Mouse (Mus musculus) mouse embryonic stem cell (cell line): ENCODE results near the gene Plekhg2.
"Not testable (repeated sequence)": the region's sequence is repeated elsewhere in the genome, so short reads cannot be mapped to it uniquely, and the experiment has no call there.

ENCODE experiments used
- in situ Hi-C, 2 experiments: fragments of 300-500 bp; cut with MboI; formaldehyde crosslinking; loops; 1 replicate in 1 of 2; 3 replicates in 1 of 2; pipeline ENCODE4 v1.14.3; 2019 to 2020; ENCODE audit warnings: low sequenced_read_pairs in 2 of 2, low pct_unique_long_range_greater_than_20kb in 1 of 2, mixed read lengths in 1 of 2; ENCODE audit not compliant: unreplicated experiment in 1 of 2

Gene Plekhg2

DNA sequence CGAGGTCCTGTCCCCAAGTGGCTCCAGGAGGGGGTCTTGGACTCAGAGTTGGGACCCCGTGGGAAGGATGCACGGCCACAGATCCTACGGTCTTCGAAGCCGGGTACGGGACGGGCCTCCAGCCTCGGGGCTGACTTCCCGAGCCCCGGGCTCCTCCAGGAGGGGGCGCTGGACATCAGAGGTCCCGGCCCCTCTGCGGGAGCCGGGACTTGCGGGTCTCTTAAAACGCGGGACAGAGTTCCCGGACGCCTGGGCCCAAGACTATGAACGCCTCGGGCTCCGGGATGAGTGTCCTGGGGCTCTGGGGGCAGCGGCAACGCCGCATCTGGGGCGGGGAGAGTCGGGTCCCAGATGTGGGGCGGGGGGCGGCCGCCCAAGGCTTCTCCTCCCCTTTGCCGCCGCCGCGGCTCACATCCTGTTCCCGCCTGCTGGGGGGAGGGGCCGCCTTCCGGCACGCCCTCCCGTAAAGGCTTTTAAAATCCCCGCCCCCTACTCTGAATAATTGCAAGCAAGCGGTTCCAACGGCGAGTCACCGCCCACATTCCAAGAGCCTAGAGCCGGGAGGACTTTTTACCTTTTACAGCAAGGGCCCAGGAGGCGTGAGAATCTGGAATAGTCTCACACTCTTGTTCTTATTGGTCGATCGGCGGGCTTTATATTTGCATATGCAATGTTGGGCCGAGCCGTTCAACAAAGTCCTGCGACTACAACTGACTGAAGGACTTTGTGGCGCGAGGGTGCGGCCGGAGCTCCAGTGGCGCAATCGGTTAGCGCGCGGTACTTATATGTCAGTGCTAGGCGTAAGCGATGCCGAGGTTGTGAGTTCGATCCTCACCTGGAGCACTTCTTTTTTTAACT is at the start of gene Plekhg2:
Gene Plekhg2, minus strand, starts transcription at position 349 of the 858 bp plus-strand sequence.
- in situ Hi-C loops = no loop called here

DNA sequence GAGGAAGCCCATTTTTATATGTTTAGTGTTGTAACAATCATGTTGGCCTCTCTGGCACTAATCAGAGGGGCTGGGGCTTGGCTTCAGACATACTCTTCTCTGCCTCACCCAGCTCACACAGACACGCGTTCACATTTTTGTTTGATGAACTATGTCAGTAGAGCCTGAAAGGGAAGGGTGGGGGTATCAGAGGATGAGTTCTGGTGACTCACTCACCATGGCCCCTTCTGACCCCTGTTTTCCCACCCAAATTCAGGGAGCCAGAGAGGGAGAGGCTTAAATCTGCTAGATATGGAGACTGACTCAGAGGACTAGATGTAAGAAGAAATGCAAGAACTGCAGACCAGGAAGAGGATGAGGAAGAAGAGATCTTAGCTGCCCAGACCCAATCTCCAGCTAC is 47.0 kb upstream of the Plekhg2 start:
- in situ Hi-C loops = no loop called here

DNA sequence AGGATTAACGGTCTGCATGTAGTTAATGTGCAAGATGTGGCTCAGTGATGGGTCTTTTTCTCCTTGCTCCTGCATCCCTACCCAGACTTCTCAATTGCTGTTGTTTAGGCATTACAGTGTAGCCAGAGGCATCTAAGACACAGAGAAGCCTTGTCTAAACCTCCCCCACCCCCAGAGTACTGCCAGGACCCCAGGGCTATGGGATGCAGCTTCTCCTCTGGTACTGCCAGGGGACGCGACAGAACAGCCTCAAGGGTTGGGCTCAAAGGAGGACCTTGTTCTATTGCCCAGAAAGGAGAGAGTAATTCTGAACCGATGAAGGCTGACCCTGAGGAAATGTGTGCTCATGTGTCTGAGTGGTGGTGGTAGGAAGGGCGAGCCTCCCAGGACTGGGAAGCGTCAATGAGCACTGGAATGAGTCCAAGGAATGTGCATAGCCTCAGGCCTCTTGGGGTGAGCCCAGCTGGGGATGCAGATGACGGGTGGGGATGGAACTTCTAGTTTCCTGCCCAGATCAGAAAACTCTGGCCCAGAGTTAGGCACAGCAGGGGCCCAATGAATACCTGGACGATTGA is 45.8 kb upstream of the Plekhg2 start:
- in situ Hi-C loops = no loop called here

DNA sequence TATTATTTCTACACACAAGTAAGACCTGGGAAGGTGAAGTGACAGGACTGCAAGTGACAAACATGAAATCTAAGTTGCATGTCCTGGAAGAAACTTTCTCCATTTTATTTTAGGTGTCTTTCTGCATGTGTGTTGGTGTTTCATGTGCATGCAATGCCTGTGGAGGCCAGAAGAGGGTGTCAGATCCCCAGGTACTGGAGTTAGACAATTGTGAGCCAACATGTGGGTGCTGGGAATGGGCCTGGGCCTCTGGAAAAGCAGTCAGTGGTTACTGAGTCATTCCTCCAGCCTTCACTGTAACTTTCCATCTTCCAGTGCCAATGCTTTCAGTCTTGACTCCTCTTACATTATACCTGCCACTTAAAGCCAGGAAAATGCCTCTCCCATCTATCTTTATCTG is 45.0 kb upstream of the Plekhg2 start:
- in situ Hi-C loops = no loop called here

DNA sequence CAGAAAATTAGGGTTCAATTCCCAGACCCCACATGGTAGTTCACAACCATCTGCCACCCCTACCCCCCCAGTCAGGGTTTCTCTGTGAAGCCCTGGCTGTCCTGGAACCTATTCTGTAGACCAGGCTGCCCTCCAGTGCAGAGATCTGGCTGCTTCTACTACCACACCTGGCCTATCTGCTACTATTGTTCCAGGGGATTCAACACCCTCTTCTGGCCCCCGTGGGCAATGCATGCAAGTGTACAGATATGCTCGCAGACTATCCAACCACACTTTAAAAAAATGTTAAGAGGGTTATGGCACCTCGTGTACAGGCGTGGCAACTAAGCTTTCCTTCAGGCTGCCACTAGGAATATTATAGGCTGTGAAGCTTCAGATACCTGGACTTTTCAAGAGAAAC is 40.4 kb upstream of the Plekhg2 start:
- in situ Hi-C loops = no loop called here

DNA sequence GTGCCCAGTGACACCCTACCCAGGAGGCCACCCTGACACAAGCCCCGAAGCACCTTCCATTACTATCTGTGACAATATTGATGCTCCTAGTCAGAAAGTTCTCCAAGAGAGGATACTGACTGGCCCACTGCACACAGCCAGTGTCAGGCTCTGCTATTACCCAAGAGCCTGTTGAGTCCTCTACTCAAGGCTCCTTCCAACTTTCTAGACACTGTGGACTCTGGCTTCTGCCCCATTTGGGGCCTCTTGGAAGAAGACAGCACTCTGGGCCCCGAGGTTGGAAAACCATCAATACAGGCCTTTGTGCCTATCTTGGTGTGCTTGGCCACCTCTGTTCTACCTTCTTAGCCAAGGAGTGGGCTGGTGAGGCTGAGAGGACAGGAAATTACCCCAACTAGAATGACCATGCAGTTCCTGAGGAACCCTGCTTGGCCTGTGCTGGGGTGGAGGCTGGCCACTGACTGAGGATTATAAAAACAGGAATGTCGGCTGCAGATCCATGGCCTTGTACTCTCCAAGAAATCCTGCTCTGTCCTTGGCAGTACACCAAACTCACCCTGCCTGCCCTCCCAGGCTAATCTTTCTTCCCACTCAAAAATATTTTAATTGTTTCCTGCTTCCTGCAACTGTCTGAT is 38.6 kb upstream of the Plekhg2 start:
- in situ Hi-C loops = no loop called here

DNA sequence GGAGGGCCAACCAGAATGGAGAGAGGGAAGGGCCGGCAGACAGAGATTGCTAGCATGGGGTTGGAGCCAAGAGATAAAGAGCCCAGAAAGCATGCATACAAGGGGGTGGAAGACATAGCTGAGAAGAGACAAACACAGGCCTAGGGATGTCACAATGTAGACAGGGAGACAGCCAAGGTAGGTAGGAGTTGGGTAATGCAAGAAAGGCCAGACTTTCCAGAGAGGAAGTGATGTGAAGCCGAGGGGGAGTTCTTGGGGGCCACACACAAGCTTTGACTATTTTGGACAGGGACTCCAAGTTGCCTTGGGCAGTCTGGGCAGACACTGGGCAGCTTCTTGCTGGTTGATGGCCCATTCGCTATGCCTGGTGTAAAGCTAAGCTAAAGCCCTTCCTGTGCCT is 29.5 kb upstream of the Plekhg2 start:
- in situ Hi-C loops = no loop called here

DNA sequence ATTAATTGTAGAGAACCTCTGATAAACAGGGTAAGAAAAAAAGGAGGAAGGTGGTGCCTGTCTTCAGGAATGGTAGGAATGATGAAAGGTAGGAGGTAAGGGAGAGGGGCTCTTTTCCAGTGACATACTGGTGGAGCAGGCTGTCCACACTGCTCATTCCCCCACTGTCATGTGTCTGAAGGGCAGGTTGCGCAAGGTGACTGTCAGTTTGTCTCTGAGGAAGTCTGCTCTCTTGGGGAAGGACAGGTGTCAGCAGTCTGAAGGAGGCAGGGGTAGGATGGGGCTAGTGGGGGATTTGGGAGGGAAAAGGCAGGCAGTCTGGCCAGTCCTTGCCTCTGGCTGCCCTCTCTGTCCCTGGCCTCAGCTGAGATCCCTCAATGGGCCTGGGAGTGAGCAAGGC is 28.6 kb upstream of the Plekhg2 start:
- in situ Hi-C loops = no loop called here

DNA sequence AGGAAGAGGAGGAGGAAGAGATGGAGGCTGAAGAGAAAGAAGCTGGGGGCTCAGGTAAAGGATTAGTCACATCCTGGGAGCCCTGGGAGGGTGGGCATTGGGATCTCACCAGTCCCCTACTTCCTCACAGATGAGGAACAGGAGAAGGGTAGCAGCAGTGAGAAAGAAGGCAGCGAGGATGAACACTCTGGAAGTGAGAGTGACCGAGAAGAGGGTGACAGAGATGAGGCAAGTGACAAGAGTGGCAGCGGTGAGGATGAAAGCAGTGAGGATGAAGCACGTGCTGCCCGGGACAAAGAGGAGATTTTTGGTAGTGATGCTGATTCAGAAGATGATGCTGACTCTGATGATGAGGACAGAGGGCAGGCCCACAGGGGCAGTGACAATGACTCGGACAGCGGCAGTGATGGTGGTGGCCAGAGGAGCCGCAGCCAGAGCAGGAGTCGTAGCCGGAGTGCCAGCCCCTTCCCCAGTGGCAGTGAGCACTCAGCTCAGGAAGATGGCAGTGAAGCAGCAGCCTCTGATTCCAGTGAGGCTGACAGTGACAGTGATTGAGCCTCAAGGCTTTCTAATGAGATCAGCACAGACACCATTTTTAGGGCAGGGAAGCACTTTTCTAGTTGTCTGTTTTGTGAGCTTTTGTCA is 26.4 kb upstream of the Plekhg2 start:
- in situ Hi-C loops = no loop called here

DNA sequence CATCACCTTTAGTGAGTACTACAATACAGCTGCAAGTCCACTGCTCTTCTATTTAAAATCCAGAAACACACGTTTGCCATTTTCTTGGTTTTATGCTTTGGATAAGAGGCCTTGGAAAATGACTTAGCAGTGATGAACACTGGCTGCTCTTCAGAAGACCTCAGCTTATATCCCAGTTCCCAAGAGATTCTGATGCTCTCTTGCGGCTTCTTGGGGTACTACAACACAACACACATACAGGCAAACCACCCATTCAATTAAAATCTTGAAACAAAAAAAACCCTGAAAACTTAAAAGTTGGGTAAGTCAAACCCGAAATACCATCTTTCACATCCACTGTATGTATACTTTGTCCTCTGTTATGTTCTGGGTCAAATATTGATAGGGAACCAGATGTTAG is 25.6 kb upstream of the Plekhg2 start:
- in situ Hi-C loops = no loop called here

DNA sequence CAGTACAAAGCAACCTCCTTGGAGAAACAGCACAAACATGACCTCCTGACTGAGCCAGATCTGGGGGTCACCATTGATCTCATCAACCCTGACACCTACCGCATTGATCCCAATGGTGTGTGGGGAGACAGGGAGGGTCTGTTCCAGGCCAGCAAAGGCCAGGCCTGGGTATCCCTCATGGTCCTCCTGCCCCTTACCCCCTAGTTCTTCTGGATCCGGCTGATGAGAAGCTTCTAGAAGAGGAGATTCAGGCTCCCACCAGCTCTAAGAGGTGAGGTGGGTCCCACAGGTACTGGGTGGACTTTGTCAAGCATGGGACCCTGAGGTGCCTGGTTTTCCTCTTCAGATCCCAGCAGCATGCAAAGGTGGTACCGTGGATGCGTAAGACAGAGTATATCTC is 23.0 kb upstream of the Plekhg2 start:
- in situ Hi-C loops = no loop called here

DNA sequence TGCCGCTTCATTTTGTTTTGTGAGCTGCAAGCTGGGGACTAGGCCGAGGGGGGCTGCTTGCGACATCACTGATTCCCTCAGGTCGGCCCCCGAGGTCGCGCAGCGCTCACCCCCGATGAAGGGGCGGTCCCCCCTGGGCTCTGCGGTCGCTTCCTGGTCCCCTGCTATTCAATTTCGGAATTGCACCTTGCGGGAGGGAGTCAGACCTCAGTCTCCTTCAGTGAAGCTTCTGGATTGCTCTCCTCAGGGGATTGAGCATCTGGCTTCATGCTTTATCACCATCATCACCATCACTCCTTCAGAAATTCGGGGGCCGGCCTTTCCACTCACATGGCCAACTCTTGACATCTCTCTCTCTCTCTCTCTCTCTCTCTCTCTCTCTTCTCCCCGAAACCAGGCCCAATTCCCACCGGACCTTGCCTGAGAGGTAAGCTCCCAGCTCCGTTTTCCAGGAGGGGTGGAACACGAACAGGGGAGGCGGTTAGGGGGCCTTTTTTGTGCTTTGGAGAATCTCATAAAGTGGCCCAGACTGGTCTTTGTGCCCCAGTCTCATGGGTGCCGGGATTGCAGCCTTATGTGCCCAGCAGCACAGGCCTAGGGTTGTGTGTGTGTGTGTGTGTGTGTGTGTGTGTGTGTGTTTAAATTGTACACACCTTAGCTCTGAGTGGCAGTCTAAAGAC is 21.0 kb upstream of the Plekhg2 start:
- in situ Hi-C loops = no loop called here

DNA sequence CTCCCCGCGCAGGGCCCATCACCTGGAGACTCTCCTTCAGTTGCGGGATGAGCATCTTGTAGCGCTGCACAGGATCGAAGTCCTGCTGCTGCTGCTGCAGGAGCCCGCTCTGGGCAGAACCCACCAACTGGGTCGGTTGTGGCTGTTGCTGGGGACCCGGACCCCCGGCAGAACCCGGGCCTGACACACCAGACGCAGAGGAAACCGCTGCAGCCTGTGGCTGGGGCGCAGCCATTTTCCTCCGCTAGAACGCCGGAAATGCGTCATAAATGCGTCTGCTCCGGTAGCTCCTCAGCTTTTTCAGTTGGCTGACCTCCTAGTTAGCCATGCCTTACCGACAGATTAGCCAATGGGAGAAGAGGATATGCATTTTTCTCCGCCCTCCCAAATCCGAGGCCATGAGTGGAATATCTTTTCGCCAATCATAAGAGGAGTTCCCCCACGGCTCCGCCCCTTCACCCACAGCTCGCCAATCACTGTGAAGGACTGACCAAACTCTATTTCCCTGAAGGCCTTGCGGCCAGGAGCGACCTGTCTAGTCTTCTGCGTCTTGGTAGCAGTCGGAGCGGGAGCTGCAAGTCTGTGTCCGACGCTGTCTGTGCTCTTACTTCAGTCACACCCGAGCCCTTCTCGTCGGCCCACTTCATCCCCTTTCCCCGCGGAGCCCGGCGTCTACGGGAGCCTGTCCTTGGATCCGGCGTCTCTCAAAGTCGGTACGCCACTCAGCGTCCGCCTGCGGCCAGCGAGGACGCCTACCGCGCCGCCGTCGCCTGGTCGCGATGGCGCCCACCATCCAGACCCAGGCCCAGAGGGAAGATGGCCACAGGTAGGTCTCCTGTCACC is 20.3 kb upstream of the Plekhg2 start, which contains the start of the genes Med29 and Paf1:
Gene Med29, minus strand, starts transcription at position 280 of the 843 bp plus-strand sequence.
Gene Paf1, plus strand, starts transcription at position 523 of the 843 bp plus-strand sequence.
- in situ Hi-C loops = no loop called here

DNA sequence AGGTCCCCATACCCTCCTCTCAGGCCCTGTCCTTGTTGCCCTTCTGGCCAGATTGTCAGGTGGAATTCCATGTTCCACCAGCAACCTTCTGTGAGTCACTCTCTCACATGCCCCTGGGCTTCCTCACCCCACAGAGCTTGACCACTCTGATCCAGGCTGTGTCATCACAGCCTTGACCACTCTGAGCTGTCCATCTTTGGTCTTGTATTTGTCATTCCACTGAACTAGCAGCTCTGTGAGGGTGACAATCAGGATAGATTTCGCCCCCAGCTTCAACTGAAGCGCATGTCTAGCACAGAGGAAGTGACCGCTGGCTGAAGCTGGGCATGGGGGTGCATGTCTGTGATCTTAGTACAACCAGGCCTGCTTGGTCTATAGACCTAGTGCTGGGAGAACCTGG is 17.9 kb upstream of the Plekhg2 start:
- in situ Hi-C loops = no loop called here

DNA sequence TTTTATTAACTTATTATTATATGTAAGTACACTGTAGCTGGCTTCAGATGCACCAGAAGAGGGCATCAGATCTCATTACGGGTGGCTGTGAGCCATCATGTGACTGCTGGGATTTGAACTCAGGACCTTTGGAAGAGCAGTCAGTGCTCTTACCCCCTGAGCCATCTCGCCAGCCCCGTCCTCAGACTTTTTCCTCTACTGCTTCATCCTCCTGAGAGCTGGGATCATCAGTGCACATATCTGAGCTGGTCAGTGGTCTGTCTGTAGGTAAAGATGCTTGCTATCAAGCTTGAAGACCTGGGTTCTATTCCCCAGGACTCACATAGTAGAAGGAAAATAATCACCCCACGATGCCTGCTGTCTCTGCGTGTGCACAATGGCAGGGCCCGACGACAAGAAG is 15.0 kb upstream of the Plekhg2 start:
- in situ Hi-C loops = not testable (repeated sequence)

DNA sequence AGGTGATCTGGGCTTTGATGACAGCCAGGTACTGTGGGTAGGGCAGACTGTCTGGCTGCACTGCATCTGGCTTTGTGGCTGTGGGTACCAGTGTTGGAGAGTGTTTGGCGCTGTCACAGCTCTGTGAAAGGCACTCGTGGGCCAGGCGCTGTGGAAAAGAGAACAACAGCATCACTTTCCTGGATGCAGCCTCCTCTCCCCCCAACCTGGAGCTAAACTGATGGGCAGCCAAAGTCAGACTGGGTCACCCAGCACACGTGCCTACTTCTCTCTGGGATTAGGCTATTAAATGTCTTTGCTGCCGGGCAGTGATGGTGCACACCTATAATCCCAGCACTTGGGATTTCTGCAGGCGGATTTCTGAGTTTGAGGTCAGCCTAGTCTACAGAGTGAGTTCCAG is 14.5 kb upstream of the Plekhg2 start:
- in situ Hi-C loops = not testable (repeated sequence)

DNA sequence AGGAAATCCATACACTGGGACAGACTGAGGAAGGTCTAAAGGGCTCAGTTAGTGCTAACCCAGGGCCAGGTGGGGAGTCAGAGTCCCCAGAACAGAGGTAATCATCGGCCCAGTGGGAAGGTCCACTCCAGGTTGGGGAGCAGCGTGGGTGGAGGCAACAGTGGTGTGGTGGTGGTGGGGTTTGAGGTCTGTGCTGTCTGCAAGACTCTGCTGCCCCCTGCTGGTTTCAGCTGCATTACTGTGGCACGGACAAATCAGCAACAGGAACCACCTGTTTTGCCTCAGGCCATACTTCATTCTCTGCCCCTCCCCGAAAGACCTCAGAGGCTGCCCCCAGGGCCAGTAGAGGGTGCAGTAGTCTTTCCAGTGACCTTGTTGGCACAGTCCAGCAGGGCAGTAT is 14.1 kb upstream of the Plekhg2 start:
- in situ Hi-C loops = no loop called here

DNA sequence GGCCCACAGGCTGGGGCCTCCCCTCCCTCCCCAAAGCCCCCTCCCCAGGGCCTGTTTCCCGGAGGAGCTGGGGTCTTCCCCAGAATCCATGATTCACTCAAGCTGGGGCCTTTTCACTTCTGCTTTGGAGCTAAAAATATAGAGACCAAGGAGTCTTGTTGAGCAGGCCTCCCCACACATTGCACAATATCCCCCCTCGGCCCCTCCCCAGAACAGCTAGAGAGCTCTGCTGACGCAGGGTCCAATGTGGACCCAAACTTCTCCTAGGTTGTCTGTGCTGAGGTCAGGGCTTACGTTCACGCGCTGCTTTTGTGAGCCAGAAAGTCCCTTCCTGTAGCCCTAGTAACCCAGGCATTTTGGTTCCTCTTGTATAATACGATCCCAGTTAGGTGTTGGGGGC is 13.6 kb upstream of the Plekhg2 start:
- in situ Hi-C loops = no loop called here
